Mouse (Mus musculus): ENCODE measurements around the gene Wdr64.

Wdr64 gene

DNA sequence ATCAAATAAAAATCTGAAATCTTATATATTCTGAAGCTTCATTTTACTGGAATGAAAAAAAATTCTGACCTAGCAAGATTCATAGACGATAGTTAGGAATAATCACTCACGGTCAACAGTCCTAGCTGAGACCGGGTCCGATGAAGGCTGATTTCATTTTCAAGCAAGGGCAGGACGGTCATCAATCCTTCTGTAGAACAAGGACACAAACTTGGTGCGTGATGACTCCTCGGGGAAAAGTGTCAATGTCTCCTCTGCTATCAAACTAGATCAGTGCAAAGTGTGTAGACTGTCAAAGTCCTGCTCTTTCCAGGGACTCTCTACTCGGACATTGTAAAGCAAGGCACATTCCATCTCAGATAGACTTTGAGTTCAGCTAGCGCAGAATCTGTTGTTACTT lies 18.4 kb downstream of the Wdr64 start:
- DNase-seq (ENCODE audit: extremely low read depth, low read depth, low spot score): no peak

- DNase-seq (ENCODE audit: extremely low read depth, low read depth, low spot score): no peak
Measured at GRCm38 (mm10) chr1:175725771-175726170, 27.4 kb downstream of the Wdr64 start.

GRCm38 (mm10) chr1:175754576-175755364 lies 56.4 kb downstream of the Wdr64 start:
- no peak for DNase-seq (ENCODE audit: extremely low read depth, low read depth, low spot score)

- DNase-seq (ENCODE audit: extremely low read depth, low read depth, low spot score): no peak
Measured at GRCm38 (mm10) chr1:175794668-175795067, 96.3 kb downstream of the Wdr64 start.

GRCm38 (mm10) chr1:175808356-175808755 lies 110.0 kb downstream of the Wdr64 start:
- DNase-seq (ENCODE audit: extremely low read depth, low read depth, low spot score): no peak

GRCm38 (mm10) chr1:175811625-175812024 lies 113.2 kb downstream of the Wdr64 start:
- DNase-seq (ENCODE audit: extremely low read depth, low read depth, low spot score): no peak

- DNase-seq (ENCODE audit: extremely low read depth, low read depth, low spot score): no peak
Measured at GRCm38 (mm10) chr1:175823815-175824438, 125.5 kb downstream of the Wdr64 start.

- DNase-seq (ENCODE audit: extremely low read depth, low read depth, low spot score): no peak
Measured at GRCm38 (mm10) chr1:175828539-175828938, 130.1 kb downstream of the Wdr64 start.

- no peak for DNase-seq (ENCODE audit: extremely low read depth, low read depth, low spot score)
Measured at GRCm38 (mm10) chr1:175829220-175829619, 130.8 kb downstream of the Wdr64 start.

- no peak for DNase-seq (ENCODE audit: extremely low read depth, low read depth, low spot score)
Measured at GRCm38 (mm10) chr1:175855515-175855914, 157.1 kb downstream of the Wdr64 start.
